Mouse (Mus musculus): ENCODE data around the gene Arid5b. TPM values are rescaled to one million over a fixed set of nuclear protein-coding genes. Genes with fewer than 3 reads are reported as not detected.

Arid5b gene
- polyA plus RNA-seq, 1 experiment from 2014 or later: 19.0 TPM

- WGBS: 85% methylated on average over 4 of the region's 4 CpGs
- Histone ChIP-seq H3K27ac (no peak overlapping the region), H3K4me1 (peaks cover 5% of the 10 kb centered on the region), H3K9ac (no peak overlapping the region), H3K4me2 (no peak overlapping the region), H3K4me3 (no peak overlapping the region), H3K27me3 (replicated peaks) (no peaks in the 10 kb centered on the region), H3K36me3 (replicated peaks) (no peaks in the 10 kb centered on the region), H3K9me3 (no peaks in the 10 kb centered on the region)
- no peak for ATAC-seq (replicated peaks)
Measured at GRCm38 (mm10) chr10:68121960-68122359, 156.6 kb downstream of the Arid5b start.

- peaks cover 5% of the 10 kb centered on the region for H3K4me1 ChIP-seq
- H3K9ac ChIP-seq: no peak overlapping the region
- H3K9me3 ChIP-seq: no peaks in the 10 kb centered on the region
- H3K27me3 ChIP-seq (replicated peaks): no peaks in the 10 kb centered on the region
- H3K36me3 ChIP-seq (replicated peaks): no peaks in the 10 kb centered on the region
- no peak for ATAC-seq (replicated peaks)
- no peak overlapping the region for H3K4me2 ChIP-seq
- no peak overlapping the region for H3K4me3 ChIP-seq
- 93% methylated on average over 2 of the region's 2 CpGs for WGBS
- H3K27ac ChIP-seq: no peak overlapping the region
Measured at GRCm38 (mm10) chr10:68121251-68121650, 157.3 kb downstream of the Arid5b start.

- H3K4me3 ChIP-seq: no peak overlapping the region
- 94% methylated on average over 4 of the region's 4 CpGs for WGBS
- no peaks in the 10 kb centered on the region for H3K36me3 ChIP-seq (replicated peaks)
- no peak overlapping the region for H3K27ac ChIP-seq
- no peaks in the 10 kb centered on the region for H3K9me3 ChIP-seq
- H3K27me3 ChIP-seq (replicated peaks): no peaks in the 10 kb centered on the region
- H3K9ac ChIP-seq: no peak overlapping the region
- no peaks in the 10 kb centered on the region for H3K4me1 ChIP-seq
- no peak overlapping the region for H3K4me2 ChIP-seq
- ATAC-seq (replicated peaks): no peak
Measured at GRCm38 (mm10) chr10:68120011-68120410, 158.5 kb downstream of the Arid5b start.

- Histone ChIP-seq H3K36me3 (replicated peaks) (no peaks in the 10 kb centered on the region), H3K9me3 (no peaks in the 10 kb centered on the region), H3K4me2 (no peak overlapping the region), H3K27ac (no peak overlapping the region), H3K27me3 (replicated peaks) (no peaks in the 10 kb centered on the region), H3K4me3 (no peak overlapping the region), H3K4me1 (no peaks in the 10 kb centered on the region), H3K9ac (no peak overlapping the region)
- ATAC-seq (replicated peaks): no peak
- 83% methylated on average over 6 of the region's 6 CpGs for WGBS
Measured at GRCm38 (mm10) chr10:68119285-68119684, 159.3 kb downstream of the Arid5b start.

GRCm38 (mm10) chr10:68114955-68115354, 163.6 kb downstream of the Arid5b start:
- H3K9ac ChIP-seq: no peak overlapping the region
- ATAC-seq (replicated peaks): no peak
- H3K9me3 ChIP-seq: no peaks in the 10 kb centered on the region
- no peak overlapping the region for H3K27ac ChIP-seq
- no peaks in the 10 kb centered on the region; the same call in 1 of the 2 replicates for H3K4me1 ChIP-seq
- no peak overlapping the region for H3K4me2 ChIP-seq
- no peaks in the 10 kb centered on the region for H3K27me3 ChIP-seq (replicated peaks)
- H3K4me3 ChIP-seq: no peak overlapping the region
- WGBS: 95% methylated on average over 3 of the region's 3 CpGs
- H3K36me3 ChIP-seq (replicated peaks): no peaks in the 10 kb centered on the region

GRCm38 (mm10) chr10:68113645-68114044, 164.9 kb downstream of the Arid5b start:
- H3K36me3 ChIP-seq (replicated peaks): no peaks in the 10 kb centered on the region
- H3K4me2 ChIP-seq: no peak overlapping the region
- no peaks in the 10 kb centered on the region for H3K9me3 ChIP-seq
- H3K27me3 ChIP-seq (replicated peaks): no peaks in the 10 kb centered on the region
- no peak for ATAC-seq (replicated peaks)
- no peak overlapping the region for H3K4me3 ChIP-seq
- no peaks in the 10 kb centered on the region; the same call in 1 of the 2 replicates for H3K4me1 ChIP-seq
- H3K9ac ChIP-seq: no peak overlapping the region
- 89% methylated on average over 5 of the region's 5 CpGs for WGBS
- H3K27ac ChIP-seq: peak overlapping the region; percentile 49; the same call in 1 of the 2 replicates

GRCm38 (mm10) chr10:68112983-68113382, 165.6 kb downstream of the Arid5b start:
- Histone ChIP-seq H3K4me2 (no peak overlapping the region), H3K4me1 (no peaks in the 10 kb centered on the region; the same call in 1 of the 2 replicates)
- WGBS: 57% methylated on average over 8 of the region's 8 CpGs

GRCm38 (mm10) chr10:68110607-68111006, 167.9 kb downstream of the Arid5b start:
- Histone ChIP-seq H3K27ac (no peak overlapping the region), H3K36me3 (replicated peaks) (no peaks in the 10 kb centered on the region), H3K4me3 (no peak overlapping the region), H3K4me2 (no peak overlapping the region), H3K9ac (no peak overlapping the region), H3K4me1 (peaks cover 19% of the 10 kb centered on the region), H3K9me3 (no peaks in the 10 kb centered on the region), H3K27me3 (replicated peaks) (no peaks in the 10 kb centered on the region)
- no peak for ATAC-seq (replicated peaks)
- 72% methylated on average over 5 of the region's 5 CpGs for WGBS

More at GRCm38 (mm10) chr10:68112983-68113382, 165.6 kb downstream of the Arid5b start:
- Histone ChIP-seq H3K9me3 (no peaks in the 10 kb centered on the region), H3K36me3 (replicated peaks) (no peaks in the 10 kb centered on the region), H3K9ac (no peak overlapping the region), H3K27me3 (replicated peaks) (no peaks in the 10 kb centered on the region), H3K4me3 (no peak overlapping the region), H3K27ac (peak overlapping the region; percentile 49; the same call in 1 of the 2 replicates)
- 0 out of 2 replicates have a peak, but pooled peaks have one; percentile 47 for ATAC-seq (replicated peaks)

- Histone ChIP-seq H3K27ac (no peak overlapping the region), H3K9ac (no peak overlapping the region), H3K4me1 (peaks cover 23% of the 10 kb centered on the region), H3K4me2 (no peak overlapping the region), H3K27me3 (replicated peaks) (no peaks in the 10 kb centered on the region), H3K9me3 (no peaks in the 10 kb centered on the region), H3K4me3 (no peak overlapping the region), H3K36me3 (replicated peaks) (no peaks in the 10 kb centered on the region)
- no peak for ATAC-seq (replicated peaks)
- 63% methylated on average over 8 of the region's 8 CpGs for WGBS
Measured at GRCm38 (mm10) chr10:68110182-68110581, 168.4 kb downstream of the Arid5b start.

GRCm38 (mm10) chr10:68109651-68110050, 168.9 kb downstream of the Arid5b start:
- ATAC-seq (replicated peaks): no peak
- Histone ChIP-seq H3K9me3 (no peaks in the 10 kb centered on the region), H3K27ac (no peak overlapping the region), H3K9ac (no peak overlapping the region), H3K4me1 (peaks cover 29% of the 10 kb centered on the region), H3K4me2 (no peak overlapping the region), H3K4me3 (no peak overlapping the region), H3K36me3 (replicated peaks) (no peaks in the 10 kb centered on the region), H3K27me3 (replicated peaks) (no peaks in the 10 kb centered on the region)
- WGBS: 88% methylated on average over 1 of the region's 1 CpGs

- no peak for ATAC-seq (replicated peaks)
- Histone ChIP-seq H3K9ac (no peak overlapping the region), H3K4me3 (no peak overlapping the region), H3K4me1 (peaks cover 37% of the 10 kb centered on the region), H3K36me3 (replicated peaks) (no peaks in the 10 kb centered on the region), H3K27ac (peak overlapping the region; percentile 72; the same call in 1 of the 2 replicates), H3K4me2 (no peak overlapping the region), H3K27me3 (replicated peaks) (no peaks in the 10 kb centered on the region), H3K9me3 (no peaks in the 10 kb centered on the region)
- 86% methylated on average over 6 of the region's 6 CpGs for WGBS
Measured at GRCm38 (mm10) chr10:68107716-68108115, 170.8 kb downstream of the Arid5b start.

- H3K9ac ChIP-seq: no peak overlapping the region
- H3K9me3 ChIP-seq: no peaks in the 10 kb centered on the region
- H3K4me2 ChIP-seq: no peak overlapping the region
- H3K36me3 ChIP-seq (replicated peaks): no peaks in the 10 kb centered on the region
- WGBS: 24% methylated on average over 9 of the region's 9 CpGs
- 0 out of 2 replicates have a peak, but pooled peaks have one; percentile 40 for ATAC-seq (replicated peaks)
- H3K4me1 ChIP-seq: peaks cover 37% of the 10 kb centered on the region
- H3K27ac ChIP-seq: peak overlapping the region; percentile 72
- H3K4me3 ChIP-seq: no peak overlapping the region
- no peaks in the 10 kb centered on the region for H3K27me3 ChIP-seq (replicated peaks)
Measured at GRCm38 (mm10) chr10:68106351-68106950, 172.1 kb downstream of the Arid5b start.

Measured in midbrain, embryonic 15.5 days (tissue).